Mouse (Mus musculus): ENCODE results near the gene Vwa7.

DNA sequence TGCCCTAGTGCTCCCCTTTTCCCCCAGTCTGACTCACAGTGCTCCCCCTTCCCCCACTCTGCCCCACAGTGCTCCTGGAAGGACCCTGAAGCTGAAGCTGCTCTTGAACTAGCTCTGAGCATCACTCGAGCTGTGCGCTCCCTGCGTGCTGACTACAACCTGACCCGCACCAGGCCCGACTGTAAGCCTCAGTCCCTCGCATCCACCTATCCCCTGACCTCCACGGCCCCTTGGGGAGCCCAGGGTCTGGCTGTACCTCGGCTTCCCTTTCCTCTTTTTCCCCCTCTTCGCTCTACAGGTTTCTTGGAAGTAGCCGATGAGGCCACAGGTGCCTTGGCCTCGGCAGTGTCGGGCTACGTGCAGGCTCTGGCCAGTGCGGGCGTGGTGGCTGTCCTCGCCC lies 1.1 kb upstream of the Vwa7 start:
- TF ChIP-seq CTCF (IDR thresholded peaks at IDR 0.05; ENCODE audit: extremely low read depth, insufficient read depth, low read length) (no peak), POLR2A (IDR thresholded peaks at IDR 0.05; ENCODE audit: extremely low read depth, insufficient read depth, low read length) (no peak)

All from cortical plate, adult 2 months (tissue).